Mouse (Mus musculus) hindbrain, embryonic 11.5 days (tissue): ENCODE results near the gene Nrros. TPM values are rescaled to one million over a fixed set of nuclear protein-coding genes. Genes with fewer than 3 reads are reported as not detected.

Experiments used
- ATAC-seq: fragments of 200-750 bp; cut with Nextera tagmentation; 2 replicates; pipeline ENCODE4 v1.8.0; 2017; ENCODE audit warnings: mild to moderate bottlenecking, moderate TSS enrichment, moderate library complexity; ENCODE audit not compliant: low FRiP score
- DNase-seq: peaks from one replicate; pipeline ENCODE4 v3.0.0-alpha.2; 2015; ENCODE audit warnings: low spot score
- H3K27ac ChIP-seq: fragments of 300-500 bp; sonication (generic); 2 replicates; pipeline ENCODE4 v1.5.1; 2014; ENCODE audit warnings: mild to moderate bottlenecking, low read depth, low read length
- H3K27me3 ChIP-seq: fragments of 300-500 bp; sonication (generic); 2 replicates; pipeline ENCODE4 v1.6.1; 2014; ENCODE audit warnings: mild to moderate bottlenecking, low read length, moderate library complexity, mixed read lengths; ENCODE audit not compliant: control insufficient read depth, insufficient read depth
- H3K36me3 ChIP-seq: fragments of 300-500 bp; sonication (generic); 2 replicates; pipeline ENCODE4 v1.6.1; 2014; ENCODE audit warnings: mild to moderate bottlenecking, low read length, moderate library complexity, mixed read lengths; ENCODE audit not compliant: control insufficient read depth, insufficient read depth
- H3K4me1 ChIP-seq: fragments of 300-500 bp; sonication (generic); replicated peaks from 2 replicates; pipeline ENCODE4 v1.6.1; 2014; ENCODE audit warnings: low read length, mixed read lengths; ENCODE audit not compliant: control insufficient read depth, insufficient read depth
- H3K4me2 ChIP-seq: fragments of 300-500 bp; sonication (generic); replicated peaks from 2 replicates; pipeline ENCODE4 v1.6.1; 2014; ENCODE audit warnings: mild to moderate bottlenecking, low read depth, low read length
- H3K4me3 ChIP-seq: fragments of 300-500 bp; sonication (generic); 2 replicates; pipeline ENCODE4 v1.5.1; 2014; ENCODE audit warnings: low read depth, low read length
- H3K9ac ChIP-seq: fragments of 300-500 bp; sonication (generic); 2 replicates; pipeline ENCODE4 v1.6.1; 2014; ENCODE audit warnings: low read depth, low read length
- H3K9me3 ChIP-seq: fragments of 300-500 bp; sonication (generic); 2 replicates; pipeline ENCODE4 v1.6.1; 2016; ENCODE audit warnings: low read length; ENCODE audit not compliant: control insufficient read depth
- WGBS: fragments of 180-500 bp; shearing (Covaris S2); extraction: QIAGEN DNeasy Blood & Tissue Kit; methylation state at CpG from one replicate; pipeline ENCODE4 v1.1.7; 2014; 5-methylcytosine and 5-hydroxymethylcytosine counted together
- polyA plus RNA-seq: library from polyadenylated mRNA; unstranded; fragments of >200 nt; fragmentation: Nextera tagmentation; extraction: Ambion mirVana; gene quantifications from 2 replicates; pipeline ENCODE4 v1.2.1, GENCODE M21; 2014

The Nrros gene
- polyA plus RNA-seq, 1 experiment from 2014 or later: 8.7 TPM

DNA sequence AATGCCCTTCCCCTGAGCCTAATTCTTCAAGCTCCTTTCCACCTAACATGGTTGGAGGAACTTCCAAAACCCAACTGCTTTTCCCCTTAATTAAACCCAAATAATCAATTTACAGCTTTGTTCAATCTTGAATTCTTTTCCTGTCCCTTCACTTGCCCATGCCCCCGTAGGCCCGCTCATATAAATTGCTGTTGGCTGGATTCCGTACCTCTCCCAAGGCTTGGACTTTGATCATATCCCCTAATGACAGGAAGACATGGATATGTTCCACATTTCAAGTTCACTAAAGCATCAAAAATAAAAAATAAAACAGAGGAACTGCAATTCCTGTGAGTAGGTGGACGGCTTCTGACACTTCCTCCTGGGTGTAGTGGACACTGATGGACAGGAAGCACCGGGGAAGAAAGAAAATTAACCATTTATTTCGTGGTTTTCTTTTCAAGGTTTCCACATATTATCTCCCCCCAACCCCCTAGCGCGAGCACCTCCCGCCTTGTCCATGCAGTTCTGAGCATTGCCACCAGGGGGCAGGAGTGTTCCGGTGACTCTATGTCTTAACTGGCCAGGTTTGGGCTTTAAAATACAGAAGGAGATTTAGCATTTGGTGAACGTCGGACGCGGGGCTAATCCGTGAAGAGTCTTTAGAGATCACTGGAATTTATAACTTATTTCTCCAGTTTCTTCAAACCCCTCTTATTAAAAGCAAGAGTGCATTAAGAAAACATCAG is 50.3 kb downstream of the Nrros start:
- Histone ChIP-seq H3K36me3 (no peaks in the 10 kb centered on the region), H3K27me3 (no peaks in the 10 kb centered on the region), H3K4me3 (no peak overlapping the region), H3K27ac (no peak overlapping the region), H3K9ac (no peak overlapping the region), H3K4me1 (no peaks in the 10 kb centered on the region), H3K9me3 (no peaks in the 10 kb centered on the region), H3K4me2 (no peak overlapping the region)
- DNase-seq (peak; percentile 88), ATAC-seq (no peak)
- WGBS: 19% methylated on average over 15 of the region's 15 CpGs

GRCm38 (mm10) chr16:32114406-32114805 is 51.0 kb downstream of the Nrros start:
- H3K9me3 ChIP-seq: no peaks in the 10 kb centered on the region
- no peaks in the 10 kb centered on the region for H3K4me1 ChIP-seq
- H3K4me2 ChIP-seq: no peak overlapping the region
- no peak overlapping the region for H3K4me3 ChIP-seq
- no peak overlapping the region for H3K9ac ChIP-seq
- H3K27me3 ChIP-seq: no peaks in the 10 kb centered on the region
- no peak overlapping the region for H3K27ac ChIP-seq
- no peak for DNase-seq
- ATAC-seq: no peak
- 83% methylated on average over 9 of the region's 10 CpGs for WGBS
- H3K36me3 ChIP-seq: no peaks in the 10 kb centered on the region

- H3K9me3 ChIP-seq: no peaks in the 10 kb centered on the region
- no peak overlapping the region for H3K9ac ChIP-seq
- no peaks in the 10 kb centered on the region for H3K36me3 ChIP-seq
- H3K27ac ChIP-seq: no peak overlapping the region
- no peaks in the 10 kb centered on the region for H3K4me1 ChIP-seq
- no peak overlapping the region for H3K4me2 ChIP-seq
- DNase-seq (no peak), ATAC-seq (no peak)
- no peaks in the 10 kb centered on the region for H3K27me3 ChIP-seq
- WGBS: 68% methylated on average over 23 of the region's 23 CpGs
- H3K4me3 ChIP-seq: no peak overlapping the region
These were observed 51.7 kb downstream of the Nrros start for GRCm38 (mm10) chr16:32113541-32114218.

- ATAC-seq: no peak
- H3K36me3 ChIP-seq: no peaks in the 10 kb centered on the region
- DNase-seq: no peak
These were observed 54.3 kb downstream of the Nrros start for GRCm38 (mm10) chr16:32110951-32111699.

DNA sequence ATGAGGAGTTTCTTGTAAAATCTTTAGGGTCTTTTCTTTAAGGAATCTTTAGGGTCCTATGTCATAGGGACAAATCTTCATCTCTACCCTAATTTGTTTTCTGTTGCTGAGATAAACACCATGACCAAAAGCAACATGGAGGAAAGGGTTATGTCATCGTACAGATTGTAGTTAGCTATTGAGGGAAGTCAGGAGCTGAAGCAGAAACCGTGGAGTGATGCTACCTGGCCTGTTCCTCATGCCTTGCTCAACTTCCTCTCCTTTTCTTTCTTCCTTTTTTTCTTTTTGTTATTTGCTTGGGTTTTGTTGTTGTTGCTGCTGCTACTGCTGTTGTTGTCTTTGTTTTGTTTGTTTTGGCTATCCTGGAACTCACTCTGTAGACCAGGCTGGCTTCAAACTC is 56.8 kb downstream of the Nrros start:
- ATAC-seq (no peak), DNase-seq (no peak)
- 83% methylated on average over 2 of the region's 2 CpGs for WGBS
- Histone ChIP-seq H3K4me2 (no peak overlapping the region), H3K36me3 (no peaks in the 10 kb centered on the region), H3K4me1 (no peaks in the 10 kb centered on the region), H3K27ac (no peak overlapping the region), H3K9me3 (no peaks in the 10 kb centered on the region), H3K4me3 (no peak overlapping the region), H3K9ac (no peak overlapping the region), H3K27me3 (no peaks in the 10 kb centered on the region)

More at GRCm38 (mm10) chr16:32110951-32111699, 54.3 kb downstream of the Nrros start:
- H3K4me3 ChIP-seq: no peak overlapping the region
- H3K27me3 ChIP-seq: no peaks in the 10 kb centered on the region
- H3K27ac ChIP-seq: no peak overlapping the region
- no peaks in the 10 kb centered on the region for H3K4me1 ChIP-seq
- H3K4me2 ChIP-seq: no peak overlapping the region
- no peak overlapping the region for H3K9ac ChIP-seq
- WGBS: 84% methylated on average over 15 of the region's 15 CpGs
- no peaks in the 10 kb centered on the region for H3K9me3 ChIP-seq

GRCm38 (mm10) chr16:32108170-32108569 is 57.2 kb downstream of the Nrros start:
- H3K4me3 ChIP-seq: no peak overlapping the region
- H3K4me2 ChIP-seq: no peak overlapping the region
- no peak for DNase-seq
- WGBS: 81% methylated on average over 7 of the region's 7 CpGs
- no peaks in the 10 kb centered on the region for H3K4me1 ChIP-seq
- no peak overlapping the region for H3K9ac ChIP-seq
- H3K27me3 ChIP-seq: no peaks in the 10 kb centered on the region
- ATAC-seq: no peak
- H3K27ac ChIP-seq: no peak overlapping the region
- H3K9me3 ChIP-seq: no peaks in the 10 kb centered on the region
- H3K36me3 ChIP-seq: no peaks in the 10 kb centered on the region

DNA sequence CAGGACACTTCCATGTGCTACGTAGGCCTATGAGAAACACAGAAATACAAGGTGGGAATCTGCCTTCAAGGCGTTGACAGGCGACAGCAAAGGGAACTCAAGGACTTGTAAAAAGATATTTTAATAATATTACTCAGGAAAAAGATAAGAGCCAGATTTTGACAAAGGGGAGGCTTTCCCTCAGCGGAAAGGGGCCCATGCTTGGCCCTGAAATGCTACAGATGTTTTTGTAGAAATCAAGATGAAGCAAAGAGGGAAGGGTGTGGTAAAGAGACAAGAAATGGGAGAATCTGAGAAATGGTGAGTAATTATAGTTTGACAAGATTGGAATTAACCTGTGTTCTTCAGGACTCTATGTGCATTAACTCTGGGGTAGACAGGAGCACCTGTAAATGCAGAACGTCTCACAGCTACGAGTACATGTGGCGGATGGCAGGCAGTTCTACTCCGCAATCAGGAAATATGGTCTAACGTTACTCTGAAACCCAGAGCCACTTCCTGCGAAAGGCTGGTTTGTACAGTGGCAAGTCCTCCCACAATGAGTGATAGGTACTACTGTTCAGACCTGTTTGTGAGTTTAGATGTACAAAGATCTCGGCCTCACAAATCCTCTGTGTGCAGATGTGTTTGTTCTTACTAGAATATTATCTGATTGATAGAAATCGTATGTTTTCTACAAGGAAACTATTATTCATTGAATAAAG is 57.9 kb downstream of the Nrros start:
- no peaks in the 10 kb centered on the region for H3K4me1 ChIP-seq
- no peak overlapping the region for H3K4me2 ChIP-seq
- H3K9ac ChIP-seq: no peak overlapping the region
- DNase-seq (no peak), ATAC-seq (no peak)
- no peak overlapping the region for H3K27ac ChIP-seq
- no peak overlapping the region for H3K4me3 ChIP-seq
- no peaks in the 10 kb centered on the region for H3K36me3 ChIP-seq
- 97% methylated on average over 12 of the region's 12 CpGs for WGBS
- H3K27me3 ChIP-seq: no peaks in the 10 kb centered on the region
- no peaks in the 10 kb centered on the region for H3K9me3 ChIP-seq

DNA sequence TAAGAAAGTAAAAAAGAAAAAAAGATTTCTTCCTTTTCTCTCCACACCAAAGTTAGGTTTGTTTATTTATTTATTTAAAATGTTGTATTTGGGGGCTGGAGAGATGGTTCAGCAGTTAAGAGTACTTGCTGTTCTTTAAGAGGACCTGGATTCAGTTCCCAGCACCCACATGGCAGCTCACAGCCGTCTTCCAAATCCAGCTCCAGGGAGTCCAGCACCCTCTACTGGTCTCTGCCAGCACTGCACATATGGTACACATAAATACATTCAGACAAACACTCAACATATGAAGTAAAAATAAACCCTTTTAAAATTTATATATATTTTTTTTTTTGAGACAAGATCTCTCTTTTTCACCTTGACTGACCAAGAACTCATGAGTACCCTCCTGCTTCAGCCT is 59.7 kb downstream of the Nrros start:
- Histone ChIP-seq H3K4me2 (no peak overlapping the region), H3K9ac (no peak overlapping the region), H3K36me3 (no peaks in the 10 kb centered on the region), H3K4me1 (no peaks in the 10 kb centered on the region), H3K4me3 (no peak overlapping the region), H3K27me3 (no peaks in the 10 kb centered on the region), H3K27ac (no peak overlapping the region), H3K9me3 (no peaks in the 10 kb centered on the region)
- no peak for ATAC-seq
- 84% methylated on average over 1 of the region's 1 CpGs for WGBS
- peak; percentile 18 for DNase-seq
